Mouse (Mus musculus): ENCODE data around the gene Rbm17.

DNA sequence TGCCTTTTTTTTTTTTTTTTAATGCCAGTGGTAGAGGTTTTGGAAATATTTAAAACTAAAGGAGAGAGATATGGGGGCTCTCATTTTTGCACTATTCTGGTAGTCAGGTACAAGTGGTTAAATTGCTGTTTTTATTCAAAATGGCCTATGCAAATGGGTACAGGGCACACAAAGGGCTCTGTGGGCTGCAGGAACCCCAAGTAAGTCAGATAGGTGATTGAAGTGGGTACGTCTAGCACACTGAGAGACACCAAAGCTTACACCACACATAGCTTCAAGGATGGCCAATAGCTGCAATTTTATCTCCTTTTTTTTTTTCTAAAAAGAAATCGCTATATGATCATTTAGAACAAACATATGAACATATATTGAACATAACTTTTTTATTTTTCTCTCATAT, 15.6 kb upstream of the Rbm17 start:
- TF ChIP-seq POLR2A (IDR thresholded peaks at IDR 0.05; ENCODE audit: borderline replicate concordance, low read depth, low read length) (no peak), CTCF (IDR thresholded peaks at IDR 0.05; ENCODE audit: low read depth, low read length) (no peak)
